Mouse (Mus musculus) splenic B cell, adult 2 months (primary cell): ENCODE measurements around the gene Chchd6.
A peak's percentile ranks its signal among the peaks of the same experiment; 100 is the strongest.

Experiments
- DNase-seq: peaks from one replicate; pipeline ENCODE4 v3.0.0-alpha.2; 2011; ENCODE audit warnings: low read depth, low spot score
- H3K27me3 ChIP-seq: 2 replicates; pipeline ENCODE4 v1.6.1; 2012; ENCODE audit warnings: mild to moderate bottlenecking, low read length, moderate library complexity, mixed read lengths; ENCODE audit not compliant: control insufficient read depth, poor library complexity, insufficient read depth, severe bottlenecking
- H3K36me3 ChIP-seq: 2 replicates; pipeline ENCODE4 v1.6.1; 2012; ENCODE audit warnings: mild to moderate bottlenecking, low read length, moderate library complexity, mixed read lengths; ENCODE audit not compliant: control insufficient read depth, poor library complexity, insufficient read depth, severe bottlenecking

The Chchd6 gene

GRCm38 (mm10) chr6:89403257-89404225 lies 191.9 kb downstream of the Chchd6 start:
- Histone ChIP-seq H3K27me3 (no peaks in the 10 kb centered on the region), H3K36me3 (no peaks in the 10 kb centered on the region)
- no peak for DNase-seq

GRCm38 (mm10) chr6:89402406-89402805 lies 193.0 kb downstream of the Chchd6 start:
- H3K27me3 ChIP-seq, result no peaks in the 10 kb centered on the region
- no peak for DNase-seq
- no peaks in the 10 kb centered on the region for H3K36me3 ChIP-seq

GRCm38 (mm10) chr6:89399564-89399963 lies 195.9 kb downstream of the Chchd6 start:
- Histone ChIP-seq H3K27me3 (no peaks in the 10 kb centered on the region), H3K36me3 (no peaks in the 10 kb centered on the region)
- no peak for DNase-seq

GRCm38 (mm10) chr6:89397919-89398318 lies 197.5 kb downstream of the Chchd6 start:
- DNase-seq, result peak; percentile 40

GRCm38 (mm10) chr6:89393820-89394219 lies 201.6 kb downstream of the Chchd6 start:
- Histone ChIP-seq H3K27me3 (no peaks in the 10 kb centered on the region), H3K36me3 (no peaks in the 10 kb centered on the region)
- no peak for DNase-seq

More at GRCm38 (mm10) chr6:89397919-89398318, 197.5 kb downstream of the Chchd6 start:
- Histone ChIP-seq H3K27me3 (no peaks in the 10 kb centered on the region), H3K36me3 (no peaks in the 10 kb centered on the region)

GRCm38 (mm10) chr6:89392213-89392612 lies 203.2 kb downstream of the Chchd6 start:
- Histone ChIP-seq H3K27me3 (no peaks in the 10 kb centered on the region), H3K36me3 (no peaks in the 10 kb centered on the region)
- DNase-seq, result no peak

- DNase-seq, result no peak
- Histone ChIP-seq H3K27me3 (no peaks in the 10 kb centered on the region), H3K36me3 (no peaks in the 10 kb centered on the region)
Observed at GRCm38 (mm10) chr6:89389771-89390170, 205.7 kb downstream of the Chchd6 start.

GRCm38 (mm10) chr6:89386956-89387355 lies 208.5 kb downstream of the Chchd6 start:
- Histone ChIP-seq H3K27me3 (no peaks in the 10 kb centered on the region), H3K36me3 (no peaks in the 10 kb centered on the region)
- DNase-seq, result no peak

- no peaks in the 10 kb centered on the region for H3K27me3 ChIP-seq
- no peaks in the 10 kb centered on the region for H3K36me3 ChIP-seq
- no peak for DNase-seq
Observed at GRCm38 (mm10) chr6:89384699-89385098, 210.8 kb downstream of the Chchd6 start.

- Histone ChIP-seq H3K36me3 (no peaks in the 10 kb centered on the region), H3K27me3 (no peaks in the 10 kb centered on the region)
- no peak for DNase-seq
Observed at GRCm38 (mm10) chr6:89381851-89382250, 213.6 kb downstream of the Chchd6 start.

- Histone ChIP-seq H3K36me3 (no peaks in the 10 kb centered on the region), H3K27me3 (no peaks in the 10 kb centered on the region)
- no peak for DNase-seq
Observed at GRCm38 (mm10) chr6:89381172-89381571, 214.3 kb downstream of the Chchd6 start.

GRCm38 (mm10) chr6:89380751-89381150 lies 214.7 kb downstream of the Chchd6 start:
- DNase-seq, result no peak

GRCm38 (mm10) chr6:89378264-89378663 lies 217.2 kb downstream of the Chchd6 start:
- H3K36me3 ChIP-seq, result no peaks in the 10 kb centered on the region

More at GRCm38 (mm10) chr6:89380751-89381150, 214.7 kb downstream of the Chchd6 start:
- Histone ChIP-seq H3K27me3 (no peaks in the 10 kb centered on the region), H3K36me3 (no peaks in the 10 kb centered on the region)

GRCm38 (mm10) chr6:89368812-89369211 lies 226.6 kb downstream of the Chchd6 start:
- no peak for DNase-seq
- H3K27me3 ChIP-seq, result no peaks in the 10 kb centered on the region
- no peaks in the 10 kb centered on the region for H3K36me3 ChIP-seq

More at GRCm38 (mm10) chr6:89378264-89378663, 217.2 kb downstream of the Chchd6 start:
- no peaks in the 10 kb centered on the region for H3K27me3 ChIP-seq
- DNase-seq, result no peak

GRCm38 (mm10) chr6:89364342-89364741 lies 231.1 kb downstream of the Chchd6 start:
- no peak for DNase-seq
- no peaks in the 10 kb centered on the region for H3K27me3 ChIP-seq
- no peaks in the 10 kb centered on the region for H3K36me3 ChIP-seq
